Mouse (Mus musculus) limb, embryonic 14.5 days (tissue): ENCODE measurements around the gene Iqgap3. TPM values are rescaled to one million over a fixed set of nuclear protein-coding genes. Genes with fewer than 3 reads are reported as not detected.

Experiments used
- ATAC-seq: fragments of 200-750 bp; cut with Nextera tagmentation; 2 replicates; pipeline ENCODE4 v1.8.0; 2017; ENCODE audit warnings: low read depth, moderate number of reproducible peaks, moderate TSS enrichment; ENCODE audit not compliant: low FRiP score
- DNase-seq: peaks from one replicate; pipeline ENCODE4 v3.0.0-alpha.2; 2015; ENCODE audit warnings: low spot score
- H3K27ac ChIP-seq: fragments of 300-500 bp; sonication (generic); replicated peaks from 2 replicates; pipeline ENCODE4 v1.5.1; 2014; ENCODE audit warnings: low read depth, mild to moderate bottlenecking, low read length, moderate library complexity, mixed read lengths
- H3K27me3 ChIP-seq: fragments of 300-500 bp; sonication (generic); 2 replicates; pipeline ENCODE4 v1.6.1; 2014; ENCODE audit warnings: low read length, mixed read lengths; ENCODE audit not compliant: control insufficient read depth, insufficient read depth
- H3K36me3 ChIP-seq: fragments of 300-500 bp; sonication (generic); 2 replicates; pipeline ENCODE4 v1.6.1; 2014; ENCODE audit warnings: mild to moderate bottlenecking, low read length, moderate library complexity, mixed read lengths; ENCODE audit not compliant: control insufficient read depth, insufficient read depth
- H3K4me1 ChIP-seq: fragments of 300-500 bp; sonication (generic); 2 replicates; pipeline ENCODE4 v1.6.1; 2014; ENCODE audit warnings: antibody characterized with exemption, low read length, mixed read lengths; ENCODE audit not compliant: control insufficient read depth, insufficient read depth
- H3K4me2 ChIP-seq: fragments of 300-500 bp; sonication (generic); replicated peaks from 2 replicates; pipeline ENCODE4 v1.6.1; 2014; ENCODE audit warnings: low read depth, mild to moderate bottlenecking, low read length, moderate library complexity; ENCODE audit not compliant: severe bottlenecking
- H3K4me3 ChIP-seq: fragments of 300-500 bp; sonication (generic); replicated peaks from 2 replicates; pipeline ENCODE4 v1.5.1; 2014; ENCODE audit warnings: low read length
- H3K9ac ChIP-seq: fragments of 300-500 bp; sonication (generic); 2 replicates; pipeline ENCODE4 v1.6.1; 2014; ENCODE audit warnings: mild to moderate bottlenecking, low read depth, low read length, moderate library complexity; ENCODE audit not compliant: severe bottlenecking
- H3K9me3 ChIP-seq: fragments of 300-500 bp; sonication (generic); 2 replicates; pipeline ENCODE4 v1.6.1; 2016; ENCODE audit warnings: low read length; ENCODE audit not compliant: control insufficient read depth
- POLR2A ChIP-seq: fragments of 200-500 bp; IDR thresholded peaks from 2 replicates; pipeline ENCODE4 v1.8.0; 2012; ENCODE audit warnings: inconsistent platforms, mild to moderate bottlenecking, moderate library complexity, borderline replicate concordance; ENCODE audit not compliant: insufficient read depth, insufficient read length; ENCODE audit errors: extremely low read depth
- WGBS: fragments of 180-500 bp; shearing (Covaris S2); extraction: QIAGEN DNeasy Blood & Tissue Kit; methylation state at CpG from one replicate; pipeline ENCODE4 v1.1.7; 2014; 5-methylcytosine and 5-hydroxymethylcytosine counted together
- polyA plus RNA-seq, 2 experiments: library from polyadenylated mRNA; depleted of rRNA in 1 of 2; stranded (reverse) in 1 of 2; unstranded in 1 of 2; fragments of >200 nt; fragmentation: Nextera tagmentation in 1 of 2; extraction: Ambion mirVana in 1 of 2; gene quantifications; 2 replicates each; pipeline versions ENCODE4 v1.2.1 to v1.2.3; 2012 to 2014

Gene Iqgap3
- polyA plus RNA-seq, 2 experiments = 21.0 to 38.8 TPM

DNA sequence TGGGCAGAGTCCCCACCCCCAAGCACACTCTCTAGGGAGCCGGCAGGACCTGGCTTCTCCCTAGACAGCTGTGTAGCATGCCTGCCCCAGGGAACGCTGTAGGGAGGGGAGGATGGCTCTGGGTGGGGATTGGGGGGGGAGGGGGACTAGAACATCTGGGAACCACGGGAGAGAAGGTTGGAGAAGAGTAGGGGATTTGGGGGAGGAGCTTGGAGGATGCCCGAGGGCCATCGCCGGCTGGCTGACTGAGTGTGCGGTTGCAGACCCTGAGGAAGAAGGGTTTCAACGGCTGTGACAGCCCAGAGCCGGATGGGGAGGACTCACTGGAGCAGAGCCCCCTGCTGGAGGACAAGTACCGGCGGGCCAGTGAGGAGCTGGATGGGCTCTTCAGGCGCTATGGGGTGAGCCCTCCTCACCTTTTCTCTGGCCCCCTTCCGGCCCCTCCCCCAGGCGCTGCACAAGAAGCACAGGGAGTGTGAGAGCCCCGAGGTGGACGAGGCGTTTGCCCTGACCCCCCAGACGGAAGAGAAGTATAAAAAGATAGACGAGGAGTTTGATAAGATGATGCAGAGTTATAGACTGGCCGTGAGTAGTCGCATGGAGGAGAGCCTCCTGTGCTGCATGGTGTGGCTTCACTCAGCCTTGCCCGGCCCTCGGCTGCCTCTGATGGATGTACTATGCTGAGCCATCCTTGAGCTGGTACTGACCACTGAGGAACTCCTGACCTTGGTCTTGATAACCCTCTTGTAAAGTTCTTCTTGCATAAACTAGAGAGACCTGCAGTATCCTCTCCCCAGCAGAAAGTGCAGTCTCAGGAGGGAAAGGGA is 76.2 kb downstream of the Iqgap3 start:
- DNase-seq (peak; percentile 38), ATAC-seq (peak; percentile 44)
- H3K27ac ChIP-seq = no peak overlapping the region
- no peak overlapping the region for H3K9ac ChIP-seq
- 19% methylated on average over 22 of the region's 23 CpGs for WGBS
- no peak overlapping the region for H3K4me3 ChIP-seq
- no peak for TF ChIP-seq POLR2A
- peaks cover 74% of the 10 kb centered on the region for H3K36me3 ChIP-seq
- 0 out of 2 replicates have a peak, but pooled peaks cover 3% of the 10 kb centered on the region for H3K4me1 ChIP-seq
- no peak overlapping the region for H3K4me2 ChIP-seq
- H3K9me3 ChIP-seq = no peaks in the 10 kb centered on the region
- no peaks in the 10 kb centered on the region for H3K27me3 ChIP-seq

DNA sequence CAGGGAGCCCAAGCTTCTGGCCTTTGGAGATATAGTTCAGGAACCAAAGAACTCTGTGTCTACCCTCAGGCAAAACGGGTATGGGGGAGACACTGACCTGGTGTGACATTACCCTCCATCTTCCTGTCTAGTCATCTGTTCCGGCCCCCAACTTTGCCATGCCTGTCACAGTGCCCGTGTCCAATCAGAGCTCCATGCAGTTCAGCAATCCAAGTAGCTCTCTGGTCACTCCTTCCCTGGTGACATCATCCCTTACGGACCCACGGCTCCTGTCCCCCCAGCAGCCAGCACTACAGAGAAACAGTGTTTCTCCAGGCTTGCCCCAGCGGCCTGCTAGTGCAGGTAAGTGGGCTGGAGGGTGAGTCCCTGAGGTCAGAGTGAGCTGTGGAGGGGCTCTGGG is 77.2 kb downstream of the Iqgap3 start:
- TF ChIP-seq POLR2A = no peak
- ATAC-seq (no peak), DNase-seq (no peak)
- H3K4me3 ChIP-seq = no peak overlapping the region
- no peaks in the 10 kb centered on the region for H3K27me3 ChIP-seq
- no peak overlapping the region for H3K9ac ChIP-seq
- H3K4me2 ChIP-seq = no peak overlapping the region
- no peak overlapping the region for H3K27ac ChIP-seq
- no peaks in the 10 kb centered on the region for H3K9me3 ChIP-seq
- H3K36me3 ChIP-seq = peaks cover 81% of the 10 kb centered on the region
- WGBS = 84% methylated on average over 6 of the region's 6 CpGs
- H3K4me1 ChIP-seq = 0 out of 2 replicates have a peak, but pooled peaks cover 3% of the 10 kb centered on the region

DNA sequence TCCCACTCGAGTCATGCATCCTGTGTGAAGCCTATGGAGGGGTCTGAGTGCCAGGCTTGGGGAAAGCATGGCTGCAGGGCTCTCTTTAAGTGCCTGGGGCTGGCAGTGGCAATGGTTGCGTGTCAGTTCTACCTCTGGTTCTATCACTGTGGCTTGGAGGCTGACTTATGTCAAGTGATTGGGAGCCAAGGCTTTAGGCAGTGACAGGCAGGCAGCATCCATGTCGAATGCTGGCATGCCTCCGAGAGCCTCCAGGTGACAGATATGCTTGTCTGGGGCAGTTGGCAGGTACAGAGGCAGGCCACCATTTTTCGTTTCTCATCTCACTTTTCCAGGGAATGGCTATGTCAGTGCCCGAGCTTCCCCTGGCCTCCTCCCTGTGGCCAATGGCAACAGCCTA is 79.1 kb downstream of the Iqgap3 start:
- H3K9me3 ChIP-seq = no peaks in the 10 kb centered on the region
- peaks cover 91% of the 10 kb centered on the region for H3K36me3 ChIP-seq
- DNase-seq (no peak), ATAC-seq (no peak)
- no peak overlapping the region for H3K9ac ChIP-seq
- H3K4me2 ChIP-seq = no peak overlapping the region
- H3K4me3 ChIP-seq = no peak overlapping the region
- 81% methylated on average over 6 of the region's 6 CpGs for whole genome bisulfite sequencing
- no peak for TF ChIP-seq POLR2A
- 0 out of 2 replicates have a peak, but pooled peaks cover 3% of the 10 kb centered on the region for H3K4me1 ChIP-seq
- no peaks in the 10 kb centered on the region for H3K27me3 ChIP-seq
- no peak overlapping the region for H3K27ac ChIP-seq

DNA sequence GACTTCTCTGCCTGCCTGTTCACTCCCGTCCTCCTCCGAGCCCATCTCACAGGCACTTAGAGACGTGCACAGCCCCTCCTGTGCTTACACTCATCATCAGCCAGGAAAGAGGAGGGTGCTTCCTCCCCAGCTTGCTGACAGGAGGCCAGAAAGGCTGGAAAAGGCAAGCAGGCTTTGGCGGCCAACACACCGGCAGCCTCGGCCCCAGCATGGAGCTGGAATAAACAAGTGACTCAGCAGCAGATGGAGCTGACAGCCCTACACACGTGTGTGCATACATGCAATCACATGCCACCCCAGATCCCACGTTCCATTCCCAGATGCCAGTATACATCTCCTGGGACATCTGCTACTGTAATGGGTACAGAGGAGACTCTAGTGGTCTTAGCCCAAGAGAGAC is 80.5 kb downstream of the Iqgap3 start:
- Histone ChIP-seq H3K4me2 (no peak overlapping the region), H3K4me1 (0 out of 2 replicates have a peak, but pooled peaks cover 3% of the 10 kb centered on the region), H3K36me3 (peaks cover 93% of the 10 kb centered on the region), H3K27me3 (no peaks in the 10 kb centered on the region), H3K27ac (no peak overlapping the region), H3K9me3 (no peaks in the 10 kb centered on the region), H3K4me3 (no peak overlapping the region), H3K9ac (no peak overlapping the region)
- 88% methylated on average over 8 of the region's 8 CpGs for WGBS
- ATAC-seq (no peak), DNase-seq (no peak)
- no peak for TF ChIP-seq POLR2A

DNA sequence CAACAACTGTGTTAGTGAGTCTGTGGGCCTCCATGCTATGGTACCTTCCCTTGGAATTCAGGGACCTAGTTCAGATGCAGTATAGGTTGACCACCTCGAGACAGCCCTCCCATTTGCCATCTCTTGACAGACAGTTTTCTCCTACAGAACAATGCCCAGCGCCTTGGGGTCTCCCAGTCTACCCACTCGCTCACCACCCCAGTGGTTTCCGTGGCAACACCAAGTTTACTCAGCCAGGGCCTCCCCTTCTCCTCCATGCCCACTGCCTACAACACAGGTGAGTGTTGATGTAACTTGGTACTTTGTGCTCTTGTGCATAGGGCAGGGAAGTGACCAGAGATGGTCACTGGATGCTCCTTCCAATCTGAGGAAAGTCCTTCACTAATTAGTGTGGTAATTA is 81.0 kb downstream of the Iqgap3 start:
- no peaks in the 10 kb centered on the region for H3K4me1 ChIP-seq
- no peak overlapping the region for H3K4me3 ChIP-seq
- 82% methylated on average over 4 of the region's 4 CpGs for WGBS
- H3K27me3 ChIP-seq = no peaks in the 10 kb centered on the region
- H3K9me3 ChIP-seq = no peaks in the 10 kb centered on the region
- H3K9ac ChIP-seq = no peak overlapping the region
- no peak overlapping the region for H3K4me2 ChIP-seq
- no peak for DNase-seq
- no peak overlapping the region for H3K27ac ChIP-seq
- peaks cover 96% of the 10 kb centered on the region for H3K36me3 ChIP-seq
- TF ChIP-seq POLR2A = no peak
- ATAC-seq = no peak
